Mouse (Mus musculus) heart, postnatal 36 days (tissue): ENCODE data around the gene Shtn1. TPM values are rescaled to one million over a fixed set of nuclear protein-coding genes. Genes with fewer than 3 reads are reported as not detected.

Experiments
- DNase-seq, 2 experiments: peaks; one replicate each; pipeline ENCODE4 v3.0.0; 2021 to 2022
- intact Hi-C: fragments of 180-260 bp; cut with DNase I; formaldehyde crosslinking; loops from one replicate; pipeline ENCODE4 v1.15.1; 2025
- total RNA-seq, 2 experiments: library from RNA; stranded (reverse); gene quantifications; 2 replicates each; pipeline ENCODE4 v1.2.3; 2021

Shtn1 gene
- total RNA-seq, 2 experiments from 2014 or later, result 2.1 to 2.3 TPM

- no peak for DNase-seq
- intact Hi-C loops, result no loop called here
Observed at GRCm38 (mm10) chr19:59052783-59053490, 23.0 kb downstream of the Shtn1 start.

GRCm38 (mm10) chr19:59052053-59052452 lies 23.8 kb downstream of the Shtn1 start:
- no peak for DNase-seq
- intact Hi-C loops, result no loop called here

- no peak for DNase-seq
- intact Hi-C loops, result no loop called here
Observed at GRCm38 (mm10) chr19:59051622-59052021, 24.3 kb downstream of the Shtn1 start.

GRCm38 (mm10) chr19:59048852-59049251 lies 27.0 kb downstream of the Shtn1 start:
- DNase-seq, result no peak
- intact Hi-C loops, result no loop called here

- intact Hi-C loops, result no loop called here
- no peak for DNase-seq
Observed at GRCm38 (mm10) chr19:59047511-59047910, 28.4 kb downstream of the Shtn1 start.

GRCm38 (mm10) chr19:59041086-59041485 lies 34.8 kb downstream of the Shtn1 start:
- no peak for DNase-seq
- intact Hi-C loops, result no loop called here

GRCm38 (mm10) chr19:59038793-59039192 lies 37.1 kb downstream of the Shtn1 start:
- no peak for DNase-seq
- intact Hi-C loops, result no loop called here

- no peak for DNase-seq
- intact Hi-C loops, result no loop called here
Observed at GRCm38 (mm10) chr19:59036811-59037210, 39.1 kb downstream of the Shtn1 start.

- intact Hi-C loops, result no loop called here
- no peak for DNase-seq
Observed at GRCm38 (mm10) chr19:59033241-59033640, 42.7 kb downstream of the Shtn1 start.

- DNase-seq, result no peak
- intact Hi-C loops, result no loop called here
Observed at GRCm38 (mm10) chr19:59030221-59030620, 45.7 kb downstream of the Shtn1 start.

GRCm38 (mm10) chr19:59029011-59029410 lies 46.9 kb downstream of the Shtn1 start:
- intact Hi-C loops, result no loop called here

GRCm38 (mm10) chr19:59028130-59028529 lies 47.8 kb downstream of the Shtn1 start:
- intact Hi-C loops, result no loop called here
- no peak for DNase-seq

More at GRCm38 (mm10) chr19:59029011-59029410, 46.9 kb downstream of the Shtn1 start:
- no peak for DNase-seq

GRCm38 (mm10) chr19:59023876-59024275 lies 52.0 kb downstream of the Shtn1 start:
- intact Hi-C loops, result no loop called here
- no peak for DNase-seq

GRCm38 (mm10) chr19:59021644-59022043 lies 54.3 kb downstream of the Shtn1 start:
- intact Hi-C loops, result no loop called here
- no peak for DNase-seq

- no peak for DNase-seq
- intact Hi-C loops, result no loop called here
Observed at GRCm38 (mm10) chr19:59010802-59011201, 65.1 kb downstream of the Shtn1 start.

- intact Hi-C loops, result no loop called here
- no peak for DNase-seq
Observed at GRCm38 (mm10) chr19:59006577-59007340, 69.1 kb downstream of the Shtn1 start.

- intact Hi-C loops, result no loop called here
- DNase-seq, result no peak
Observed at GRCm38 (mm10) chr19:59002827-59003226, 73.1 kb downstream of the Shtn1 start.

- intact Hi-C loops, result no loop called here
- DNase-seq, result no peak
Observed at GRCm38 (mm10) chr19:58981571-58981970, 94.3 kb downstream of the Shtn1 start.

- intact Hi-C loops, result no loop called here
- DNase-seq, result no peak
Observed at GRCm38 (mm10) chr19:58980056-58980440, 95.9 kb downstream of the Shtn1 start.

- intact Hi-C loops, result no loop called here
- peak; percentile 34 to 42 for DNase-seq
Observed at GRCm38 (mm10) chr19:58979436-58980055, 96.4 kb downstream of the Shtn1 start.

- intact Hi-C loops, result no loop called here
- peak in 1 of 2 experiments; percentile 13 for DNase-seq
Observed at GRCm38 (mm10) chr19:58978401-58979171, 97.3 kb downstream of the Shtn1 start.
